Mouse (Mus musculus) heart, postnatal 0 days (tissue): Measurements from ENCODE around the gene Ctla4.

Experiments used
- CTCF ChIP-seq: IDR thresholded peaks from 2 replicates; pipeline ENCODE4 v1.5.1; 2016; ENCODE audit warnings: antibody characterized with exemption, control low read depth, low read depth
- EP300 ChIP-seq: IDR thresholded peaks from 2 replicates; pipeline ENCODE4 v1.6.1; 2016; ENCODE audit warnings: antibody characterized with exemption, low read depth

GRCm38 (mm10) chr1:60883279-60883678, 3.5 kb upstream of the Ctla4 start:
- TF ChIP-seq CTCF (no peak), EP300 (no peak)
